Mouse (Mus musculus) monocyte, adult 2 months (primary cell): Measurements from ENCODE around the gene Gm1110.
"Not testable (repeated sequence)": the region's sequence is repeated elsewhere in the genome, so short reads cannot be mapped to it uniquely, and the experiment has no call there.

Source experiments
- DNase-seq, 2 experiments: peaks; one replicate each; pipeline ENCODE4 v3.0.0; 2022; ENCODE audit warnings: low spot score in 2 of 2, low read depth in 1 of 2

The Gm1110 gene

GRCm38 (mm10) chr9:26922909-26923526 is at the start of gene Gm1110:
Gene Gm1110, minus strand, starts transcription at chr9:26923111.
- no peak for DNase-seq

- no peak for DNase-seq
Measured at GRCm38 (mm10) chr9:26947790-26948189, 24.9 kb upstream of the Gm1110 start.

DNA sequence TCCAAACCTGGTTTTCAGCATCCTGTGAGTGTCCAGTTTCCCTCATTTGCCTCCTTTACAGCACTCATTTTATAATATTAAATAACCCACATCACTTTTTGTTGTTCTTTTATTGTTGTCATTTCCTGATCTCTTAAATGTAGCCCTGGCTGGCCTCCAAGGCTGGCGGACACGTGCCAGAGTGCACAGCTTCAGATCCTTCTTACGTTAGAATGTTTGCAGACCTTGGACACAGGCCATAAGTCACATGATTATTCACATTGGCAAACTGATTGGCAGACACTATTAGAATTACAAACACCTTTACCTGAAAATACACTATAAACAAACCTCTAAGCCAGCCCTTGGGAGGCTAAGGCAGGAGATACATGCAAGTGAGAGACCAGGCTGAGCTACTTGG is 1.2 kb upstream of the Gm1110 start:
- no peak for DNase-seq

- DNase-seq, result no peak
Measured at GRCm38 (mm10) chr9:26919778-26920177, 3.1 kb downstream of the Gm1110 start.

DNA sequence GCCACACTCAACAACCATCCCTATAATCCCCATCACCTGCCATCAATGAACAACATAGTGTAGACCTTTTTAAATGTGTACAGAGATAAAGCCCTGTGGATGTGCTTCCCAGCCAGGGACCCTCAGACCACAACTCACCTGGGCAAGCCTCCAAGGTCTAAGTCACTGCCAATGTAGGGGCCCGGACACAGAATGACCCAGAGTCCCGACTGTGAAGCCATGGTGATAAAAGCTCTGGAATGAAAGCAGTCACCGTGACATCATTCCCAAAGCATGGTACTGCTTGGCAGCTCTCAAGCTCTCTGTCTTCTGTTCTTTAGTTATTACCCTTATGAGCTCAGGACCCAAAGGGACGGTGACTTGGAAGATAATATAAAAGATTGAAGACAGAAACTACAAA is 9.8 kb downstream of the Gm1110 start:
- DNase-seq, result no peak

DNA sequence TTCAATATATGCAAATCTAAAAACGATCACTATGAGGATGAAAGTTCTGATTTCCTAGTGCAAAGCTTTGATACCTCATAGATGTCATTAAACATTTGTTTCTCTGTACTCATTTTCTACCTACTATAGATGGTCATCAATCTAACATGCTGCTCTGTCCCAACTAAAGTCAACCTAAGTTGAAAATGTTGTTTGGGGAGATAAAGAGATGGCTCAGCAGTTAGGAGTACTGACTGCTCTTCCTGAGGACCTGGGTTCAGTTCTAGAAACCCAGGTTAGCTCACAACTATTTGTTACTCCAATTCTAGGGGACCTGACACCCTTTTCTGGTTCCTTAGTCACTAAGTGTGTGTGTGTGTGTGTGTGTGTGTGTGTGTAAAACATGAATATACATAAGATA is 11.7 kb downstream of the Gm1110 start:
- no peak for DNase-seq

GRCm38 (mm10) chr9:26869856-26870255 is 53.1 kb downstream of the Gm1110 start:
- DNase-seq, result not testable (repeated sequence)

DNA sequence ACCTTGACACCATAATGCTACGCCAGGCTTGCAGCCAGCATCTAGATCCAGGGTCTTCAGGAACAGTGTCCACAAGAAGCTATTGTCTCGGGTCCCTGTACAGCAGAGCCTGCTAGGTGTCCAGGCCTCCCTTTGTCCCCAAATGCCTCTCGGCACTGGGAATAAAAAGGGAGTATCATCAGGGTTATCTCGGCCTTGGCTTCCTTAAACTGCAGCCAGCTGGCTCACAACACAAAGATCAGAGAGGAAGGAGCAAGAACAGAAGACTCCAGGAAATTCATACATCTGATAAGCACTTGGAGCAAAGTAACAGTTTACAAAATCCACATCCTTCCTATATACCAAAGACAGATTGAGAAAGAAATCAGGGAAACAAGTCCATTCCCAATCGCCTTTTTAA is 62.2 kb downstream of the Gm1110 start, which contains the start of gene Glb1l3:
TSS of gene Glb1l3 (minus strand) at position 140 of the 400 bp plus-strand sequence.
- DNase-seq, result no peak

- no peak for DNase-seq
Measured at GRCm38 (mm10) chr9:26831089-26831488, 91.8 kb downstream of the Gm1110 start.
